Mouse (Mus musculus) erythroblast, embryonic 14.5 days (primary cell): Measurements from ENCODE around the gene Aqp9.

Experiments used
- GATA1 ChIP-seq: IDR thresholded peaks from 2 replicates; pipeline ENCODE4 v1.6.1; 2012; ENCODE audit warnings: low read length, inconsistent platforms, mixed read lengths
- TAL1 ChIP-seq: IDR thresholded peaks from 3 replicates; pipeline ENCODE4 v1.6.1; 2012; ENCODE audit warnings: low read length, inconsistent platforms, mixed read lengths

DNA sequence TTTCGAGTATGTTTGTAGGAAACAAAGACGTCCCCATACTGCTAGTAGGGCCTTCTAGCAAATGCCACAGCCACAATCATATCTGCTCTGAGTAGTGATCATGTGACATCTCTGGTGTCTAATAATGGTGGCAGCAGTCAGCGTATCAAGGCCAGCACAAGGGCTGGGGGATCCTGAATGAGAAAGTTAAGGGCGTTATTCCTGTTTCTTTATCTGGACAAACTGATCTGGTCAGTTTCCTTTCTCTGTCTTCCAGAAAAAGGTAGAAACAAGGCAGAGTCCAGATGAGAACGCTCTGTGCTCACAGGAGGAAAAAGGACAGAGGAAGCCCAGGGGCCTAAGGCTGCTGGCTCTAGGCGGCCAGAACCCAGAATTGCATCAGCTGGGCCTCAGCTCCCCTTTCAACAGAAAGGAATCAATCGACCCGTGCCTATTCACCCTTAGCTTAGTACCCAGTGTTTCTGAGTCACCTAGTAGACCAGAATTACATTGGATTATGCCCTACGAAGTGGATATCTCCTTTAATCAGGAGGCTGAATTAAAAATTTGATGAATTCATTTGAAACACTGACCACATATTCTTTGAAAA lies 11.9 kb downstream of the Aqp9 start:
- TF ChIP-seq GATA1: peak; percentile 33
- TF ChIP-seq TAL1: no peak
